In genomic region chr11:60942263-60943015, GRCm38 (mm10) we compare ENCODE assay signal across 11 mouse cellular contexts. TPM values are rescaled to one million over a fixed set of nuclear protein-coding genes. Genes with fewer than 3 reads are reported as not detected.
A peak's percentile ranks its signal among the peaks of the same experiment; 100 is the strongest.
DNase-seq lines count a peak whose midpoint lies in the region; ATAC-seq and TF ChIP-seq lines count a peak whose summit lies in the region.
"Had no signal": no experiment of that assay in that cellular context is flagged by ENCODE, and none has a peak within 500 bp of the region (broad histone marks: within the 10 kb centered on the region; RNA-seq: fewer than 3 reads in every experiment).

No protein-coding gene starts in this region.

- no peak overlapping the region for H3K9ac ChIP-seq in heart, embryonic 15.5 days
- H3K9ac ChIP-seq in stomach, embryonic 15.5 days, result no peak overlapping the region
- no peak overlapping the region for H3K9ac ChIP-seq in stomach, postnatal 0 days (ENCODE audit: low read length)
- H3K9ac ChIP-seq in liver, embryonic 12.5 days, result peak overlapping the region; percentile 74
- H3K9ac ChIP-seq in forebrain, embryonic 13.5 days, result no peak overlapping the region
- H3K9ac ChIP-seq: lung, embryonic 15.5 days had no signal

- 69% methylated on average over 9 of the region's 9 CpGs for WGBS in heart, embryonic 15.5 days
- whole genome bisulfite sequencing in stomach, embryonic 15.5 days, result 86% methylated on average over 9 of the region's 9 CpGs
- 81% methylated on average over 9 of the region's 9 CpGs for WGBS in stomach, postnatal 0 days
- 47% methylated on average over 9 of the region's 9 CpGs for WGBS in liver, embryonic 12.5 days (ENCODE audit: insufficient replicate concordance)
- WGBS in forebrain, embryonic 13.5 days, result 96% methylated on average over 9 of the region's 9 CpGs

- H3K4me1 ChIP-seq in heart, embryonic 15.5 days (replicated peaks), result peaks cover 48% of the 10 kb centered on the region
- peaks cover 21% of the 10 kb centered on the region for H3K4me1 ChIP-seq in stomach, embryonic 15.5 days
- no peaks in the 10 kb centered on the region for H3K4me1 ChIP-seq in stomach, postnatal 0 days (replicated peaks; ENCODE audit: control insufficient read depth, insufficient read depth)
- H3K4me1 ChIP-seq in liver, embryonic 12.5 days, result peaks cover 59% of the 10 kb centered on the region
- H3K4me1 ChIP-seq in forebrain, embryonic 13.5 days, result no peaks in the 10 kb centered on the region

- no peak overlapping the region for H3K27ac ChIP-seq in heart, embryonic 15.5 days
- no peak overlapping the region for H3K27ac ChIP-seq in stomach, embryonic 15.5 days
- H3K27ac ChIP-seq in stomach, postnatal 0 days (replicated peaks), result no peak overlapping the region
- H3K27ac ChIP-seq in liver, embryonic 12.5 days, result peak overlapping the region; percentile 89
- no peak overlapping the region for H3K27ac ChIP-seq in forebrain, embryonic 13.5 days

- no peaks in the 10 kb centered on the region for H3K27me3 ChIP-seq in heart, embryonic 15.5 days
- no peaks in the 10 kb centered on the region for H3K27me3 ChIP-seq in stomach, embryonic 15.5 days (replicated peaks)
- no peaks in the 10 kb centered on the region for H3K27me3 ChIP-seq in stomach, postnatal 0 days (ENCODE audit: control insufficient read depth, insufficient read depth, low read length)
- H3K27me3 ChIP-seq in liver, embryonic 12.5 days (replicated peaks), result no peaks in the 10 kb centered on the region
- no peaks in the 10 kb centered on the region for H3K27me3 ChIP-seq in forebrain, embryonic 13.5 days
- H3K27me3 ChIP-seq: lung, embryonic 15.5 days had no signal

- intact Hi-C loops in heart, postnatal 25 days (cut with DNase I), result no loop called here

- no peak for DNase-seq in heart, postnatal 25 days (ENCODE audit: low spot score)
- DNase-seq in stomach, postnatal 0 days (ENCODE audit: low spot score), result no peak
- DNase-seq in Muller cell, postnatal 12 days (ENCODE audit: inconsistent ontology term), result no peak
- DNase-seq: adrenal gland, adult 2 months; thymus, postnatal 36 days had no signal

- H3K9me3 ChIP-seq in heart, embryonic 15.5 days (replicated peaks), result no peaks in the 10 kb centered on the region
- H3K9me3 ChIP-seq in stomach, embryonic 15.5 days, result no peaks in the 10 kb centered on the region
- H3K9me3 ChIP-seq in stomach, postnatal 0 days (ENCODE audit: control insufficient read depth, low read length), result no peaks in the 10 kb centered on the region
- no peaks in the 10 kb centered on the region for H3K9me3 ChIP-seq in liver, embryonic 12.5 days (replicated peaks)
- no peaks in the 10 kb centered on the region for H3K9me3 ChIP-seq in forebrain, embryonic 13.5 days (replicated peaks)
- H3K9me3 ChIP-seq: lung, embryonic 15.5 days had no signal

- TF ChIP-seq CTCF in stomach, postnatal 0 days (IDR thresholded peaks at IDR 0.05; ENCODE audit: low read depth), result no peak

- H3K4me3 ChIP-seq in heart, embryonic 15.5 days, result no peak overlapping the region
- no peak overlapping the region for H3K4me3 ChIP-seq in stomach, embryonic 15.5 days (replicated peaks)
- no peak overlapping the region for H3K4me3 ChIP-seq in stomach, postnatal 0 days (ENCODE audit: low read depth, low read length)
- peak overlapping the region; percentile 50 for H3K4me3 ChIP-seq in liver, embryonic 12.5 days
- H3K4me3 ChIP-seq in forebrain, embryonic 13.5 days, result no peak overlapping the region
- H3K4me3 ChIP-seq: lung, embryonic 15.5 days had no signal

- TF ChIP-seq EP300 in stomach, postnatal 0 days (optimal IDR thresholded peaks at IDR 0.05), result no peak

- no peak overlapping the region for H3K4me2 ChIP-seq in heart, embryonic 15.5 days
- H3K4me2 ChIP-seq in stomach, embryonic 15.5 days, result peak overlapping the region; percentile 5; the same call in 1 of the 2 replicates
- no peak overlapping the region for H3K4me2 ChIP-seq in stomach, postnatal 0 days (replicated peaks; ENCODE audit: low read depth)
- H3K4me2 ChIP-seq in liver, embryonic 12.5 days, result peak overlapping the region; percentile 83
- H3K4me2 ChIP-seq in forebrain, embryonic 13.5 days, result no peak overlapping the region
- H3K4me2 ChIP-seq: lung, embryonic 15.5 days had no signal

- peak; percentile 25; the same call in 1 of the 2 replicates for ATAC-seq in heart, embryonic 15.5 days (replicated peaks; ENCODE audit: insufficient number of reproducible peaks, insufficient read depth, low FRiP score, low read depth)
- peak; percentile 76; the same call in 1 of the 2 replicates for ATAC-seq in stomach, embryonic 15.5 days (ENCODE audit: insufficient read depth, low FRiP score, low read depth)
- ATAC-seq in stomach, postnatal 0 days (ENCODE audit: low FRiP score, low TSS enrichment), result no peak
- ATAC-seq in liver, embryonic 12.5 days, result peak; percentile 94
- no peak for ATAC-seq in forebrain, embryonic 13.5 days
- ATAC-seq: hindbrain, embryonic 16.5 days had no signal

- peaks cover 32% of the 10 kb centered on the region for H3K36me3 ChIP-seq in heart, embryonic 15.5 days
- peaks cover 42% of the 10 kb centered on the region for H3K36me3 ChIP-seq in stomach, embryonic 15.5 days
- H3K36me3 ChIP-seq in stomach, postnatal 0 days (ENCODE audit: control insufficient read depth, insufficient read depth, low read length), result peaks cover 38% of the 10 kb centered on the region
- H3K36me3 ChIP-seq in liver, embryonic 12.5 days, result peaks cover 97% of the 10 kb centered on the region
- peaks cover 56% of the 10 kb centered on the region for H3K36me3 ChIP-seq in forebrain, embryonic 13.5 days (ENCODE audit: poor library complexity, severe bottlenecking)

RNA-seq across cellular contexts. Expression of gene Map2k3, which starts 10.6 kb away (rescaled TPM):
- polyA plus RNA-seq in heart, embryonic 15.5 days (2015; fragmentation: Nextera tagmentation; extraction: Ambion mirVana), result 53.3 and 76.0 TPM in 2 replicates
- 10 to 100 TPM; 73.6 to 81.8 TPM for total RNA-seq in heart, postnatal 25 days (2021)
- 116 and 121 TPM in 2 replicates for polyA plus RNA-seq in stomach, embryonic 15.5 days (2015; fragmentation: Nextera tagmentation; extraction: Ambion mirVana)
- 105 and 108 TPM in 2 replicates for polyA plus RNA-seq in stomach, postnatal 0 days (2015; fragmentation: Nextera tagmentation; extraction: Ambion mirVana)
- 170 and 173 TPM in 2 replicates for polyA plus RNA-seq in liver, embryonic 12.5 days (2016; fragmentation: Nextera tagmentation; extraction: Ambion mirVana)
- 33.9 and 36.1 TPM in 2 replicates for polyA plus RNA-seq in forebrain, embryonic 13.5 days (2015; fragmentation: Nextera tagmentation; extraction: Ambion mirVana)

RNA-seq across cellular contexts. Expression of gene Natd1, which starts 27.9 kb away (rescaled TPM):
- 11.9 and 22.3 TPM in 2 replicates for polyA plus RNA-seq in heart, embryonic 15.5 days (2015; fragmentation: Nextera tagmentation; extraction: Ambion mirVana)
- total RNA-seq in heart, postnatal 25 days (2021), result 10 to 100 TPM; 14.6 to 14.9 TPM
- polyA plus RNA-seq in stomach, embryonic 15.5 days (2015; fragmentation: Nextera tagmentation; extraction: Ambion mirVana), result 12.1 and 15.0 TPM in 2 replicates
- polyA plus RNA-seq in stomach, postnatal 0 days (2015; fragmentation: Nextera tagmentation; extraction: Ambion mirVana), result 6.7 and 8.3 TPM in 2 replicates
- 9.3 and 9.6 TPM in 2 replicates for polyA plus RNA-seq in liver, embryonic 12.5 days (2016; fragmentation: Nextera tagmentation; extraction: Ambion mirVana)
- polyA plus RNA-seq in forebrain, embryonic 13.5 days (2015; fragmentation: Nextera tagmentation; extraction: Ambion mirVana), result 27.3 and 33.7 TPM in 2 replicates

Comparison
In these comparisons a context has a peak if more than half of its experiments do, and no peak if none do; other contexts are left out.
1. ATAC-seq: peak in heart, embryonic 15.5 days (single experiment), stomach, embryonic 15.5 days (single experiment) and liver, embryonic 12.5 days (single experiment); none in stomach, postnatal 0 days (single experiment) and forebrain, embryonic 13.5 days (single experiment).
2. H3K4me2 ChIP-seq: peak in stomach, embryonic 15.5 days (single experiment) and liver, embryonic 12.5 days (single experiment); none in heart, embryonic 15.5 days (single experiment), stomach, postnatal 0 days (single experiment) and forebrain, embryonic 13.5 days (single experiment).